10 mouse cellular contexts compared by ENCODE assay signal in genomic region chr19:30114919-30115441, GRCm38 (mm10).
DNase-seq lines count a peak whose midpoint lies in the region; ATAC-seq and TF ChIP-seq lines count a peak whose summit lies in the region.
"Had no signal": no experiment of that assay in that cellular context is flagged by ENCODE, and none has a peak within 500 bp of the region (broad histone marks: within the 10 kb centered on the region; RNA-seq: fewer than 3 reads in every experiment).

No protein-coding gene starts in this region.

- H3K4me3 ChIP-seq in heart, embryonic 10.5 days, result no peak overlapping the region
- no peak overlapping the region for H3K4me3 ChIP-seq in heart, postnatal 0 days (ENCODE audit: low read depth, low read length)
- peak overlapping the region; percentile 14; the same call in 1 of the 2 replicates for H3K4me3 ChIP-seq in midbrain, embryonic 10.5 days
- H3K4me3 ChIP-seq: left cerebral cortex, adult 2 months had no signal

- DNase-seq in heart, adult 9 months (ENCODE audit: low spot score in 2 of 2), result peak; percentile 12 to 19
- DNase-seq in heart, embryonic 10.5 days (ENCODE audit: low spot score), result no peak
- DNase-seq in brain, embryonic 14.5 days (ENCODE audit: low read depth), result peak; percentile 79
- no peak for DNase-seq in heart, postnatal 0 days (ENCODE audit: low spot score)
- no peak for DNase-seq in midbrain, embryonic 10.5 days (ENCODE audit: low spot score)
- DNase-seq in spleen, adult 18-20 months, result no peak
- no peak for DNase-seq in cerebellum, adult 8-10 months

- TF ChIP-seq EP300 in heart, postnatal 0 days (IDR thresholded peaks at IDR 0.05; ENCODE audit: low read depth), result no peak

- no peaks in the 10 kb centered on the region for H3K36me3 ChIP-seq in heart, embryonic 10.5 days
- H3K36me3 ChIP-seq in heart, postnatal 0 days (replicated peaks; ENCODE audit: control insufficient read depth, insufficient read depth, low read length), result no peaks in the 10 kb centered on the region
- peaks cover 40% of the 10 kb centered on the region for H3K36me3 ChIP-seq in midbrain, embryonic 10.5 days

- H3K9ac ChIP-seq in heart, postnatal 0 days (replicated peaks; ENCODE audit: low read depth, low read length), result no peak overlapping the region

- peak overlapping the region; percentile 33; the same call in 1 of the 2 replicates for H3K4me2 ChIP-seq in heart, postnatal 0 days (ENCODE audit: low read depth, low read length)

- no peaks in the 10 kb centered on the region for H3K27me3 ChIP-seq in heart, embryonic 10.5 days (ENCODE audit: insufficient read depth, poor library complexity, severe bottlenecking)
- no peaks in the 10 kb centered on the region for H3K27me3 ChIP-seq in heart, postnatal 0 days (ENCODE audit: control insufficient read depth, insufficient read depth, low read length)
- no peaks in the 10 kb centered on the region for H3K27me3 ChIP-seq in midbrain, embryonic 10.5 days (ENCODE audit: low read depth, poor library complexity, severe bottlenecking)
- H3K27me3 ChIP-seq: CH12.LX had no signal

- no peaks in the 10 kb centered on the region for H3K9me3 ChIP-seq in heart, embryonic 10.5 days
- H3K9me3 ChIP-seq in heart, postnatal 0 days (replicated peaks; ENCODE audit: control insufficient read depth, low read length), result no peaks in the 10 kb centered on the region
- no peaks in the 10 kb centered on the region for H3K9me3 ChIP-seq in midbrain, embryonic 10.5 days (replicated peaks)

- H3K4me1 ChIP-seq in heart, embryonic 10.5 days, result peaks cover 27% of the 10 kb centered on the region
- 0 out of 2 replicates have a peak, but pooled peaks cover 6% of the 10 kb centered on the region for H3K4me1 ChIP-seq in heart, postnatal 0 days (ENCODE audit: control insufficient read depth, insufficient read depth)
- H3K4me1 ChIP-seq in midbrain, embryonic 10.5 days, result peaks cover 53% of the 10 kb centered on the region

- TF ChIP-seq POLR2A in brain, embryonic 14.5 days (IDR thresholded peaks at IDR 0.05; ENCODE audit: borderline replicate concordance, extremely low read depth, insufficient read depth, insufficient read length, poor library complexity, severe bottlenecking), result no peak

- no peak overlapping the region for H3K27ac ChIP-seq in heart, embryonic 10.5 days
- H3K27ac ChIP-seq in heart, postnatal 0 days (ENCODE audit: low read depth), result no peak overlapping the region
- H3K27ac ChIP-seq in midbrain, embryonic 10.5 days (replicated peaks), result peak overlapping the region; percentile 70; the same call in 1 of the 2 replicates
- H3K27ac ChIP-seq: left cerebral cortex, adult 2 months had no signal

- 63% methylated on average over 14 of the region's 14 CpGs for WGBS in heart, embryonic 10.5 days
- WGBS in heart, postnatal 0 days, result 53% methylated on average over 14 of the region's 14 CpGs
- WGBS in midbrain, embryonic 10.5 days, result 54% methylated on average over 14 of the region's 14 CpGs

- peak; percentile 55 for ATAC-seq in heart, postnatal 0 days (ENCODE audit: insufficient read depth, low read depth)
- no peak for ATAC-seq in inflammation-experienced regulatory T-cells, adult 6 months

- no peak for TF ChIP-seq CTCF in brain, embryonic 14.5 days (IDR thresholded peaks at IDR 0.05; ENCODE audit: borderline replicate concordance, extremely low read depth, insufficient read depth, insufficient read length)
- no peak for TF ChIP-seq CTCF in heart, postnatal 0 days (IDR thresholded peaks at IDR 0.05; ENCODE audit: low read depth)

Comparison
In these comparisons a context has a peak if more than half of its experiments do, and no peak if none do; other contexts are left out.
1. DNase-seq: peak in heart, adult 9 months (2 of 2) and brain, embryonic 14.5 days (single experiment); none in heart, embryonic 10.5 days (single experiment), heart, postnatal 0 days (single experiment), midbrain, embryonic 10.5 days (single experiment), spleen, adult 18-20 months (0 of 2) and cerebellum, adult 8-10 months (single experiment).